Mouse (Mus musculus) lung, postnatal 0 days (tissue): ENCODE results near the gene ccdc198. TPM values are rescaled to one million over a fixed set of nuclear protein-coding genes. Genes with fewer than 3 reads are reported as not detected.
A peak's percentile ranks its signal among the peaks of the same experiment; 100 is the strongest.
"Not testable (repeated sequence)": the region's sequence is repeated elsewhere in the genome, so short reads cannot be mapped to it uniquely, and the experiment has no call there.

Experiments
- ATAC-seq: fragments of 200-750 bp; cut with Nextera tagmentation; 2 replicates; pipeline ENCODE4 v1.8.0; 2017; ENCODE audit warnings: moderate library complexity
- DNase-seq: peaks from one replicate; pipeline ENCODE4 v3.0.0-alpha.2; 2016; ENCODE audit warnings: low spot score
- H3K27ac ChIP-seq: fragments of 300-500 bp; sonication (generic); 2 replicates; pipeline ENCODE4 v1.5.1; 2014; ENCODE audit warnings: antibody characterized with exemption, mild to moderate bottlenecking, low read length, mixed read lengths
- H3K27me3 ChIP-seq: fragments of 300-500 bp; sonication (generic); replicated peaks from 2 replicates; pipeline ENCODE4 v1.6.1; 2014; ENCODE audit warnings: low read length, mixed read lengths; ENCODE audit not compliant: insufficient read depth
- H3K36me3 ChIP-seq: fragments of 300-500 bp; sonication (generic); 2 replicates; pipeline ENCODE4 v1.6.1; 2014; ENCODE audit warnings: low read length, mixed read lengths; ENCODE audit not compliant: insufficient read depth
- H3K4me1 ChIP-seq: fragments of 300-500 bp; sonication (generic); 2 replicates; pipeline ENCODE4 v1.6.1; 2014; ENCODE audit warnings: antibody characterized with exemption, low read depth, low read length, mixed read lengths; ENCODE audit not compliant: insufficient read depth
- H3K4me2 ChIP-seq: fragments of 300-500 bp; sonication (generic); replicated peaks from 2 replicates; pipeline ENCODE4 v1.6.1; 2014; ENCODE audit warnings: low read depth, mild to moderate bottlenecking, low read length, moderate library complexity, mixed read lengths
- H3K4me3 ChIP-seq: fragments of 300-500 bp; sonication (generic); 2 replicates; pipeline ENCODE4 v1.5.1; 2014; ENCODE audit warnings: low read depth, low read length
- H3K9ac ChIP-seq: fragments of 300-500 bp; sonication (generic); replicated peaks from 2 replicates; pipeline ENCODE4 v1.6.1; 2014; ENCODE audit warnings: low read depth, mild to moderate bottlenecking
- H3K9me3 ChIP-seq: fragments of 300-500 bp; sonication (generic); 2 replicates; pipeline ENCODE4 v1.6.1; 2016; ENCODE audit warnings: low read length, mixed read lengths
- CTCF ChIP-seq: IDR thresholded peaks from 2 replicates; pipeline ENCODE4 v1.5.1; 2016; ENCODE audit warnings: antibody characterized with exemption, mild to moderate bottlenecking
- EP300 ChIP-seq: IDR thresholded peaks from 2 replicates; pipeline ENCODE4 v1.6.1; 2016; ENCODE audit warnings: antibody characterized with exemption, mild to moderate bottlenecking, control low read depth
- WGBS: fragments of 180-500 bp; shearing (Covaris S2); extraction: QIAGEN DNeasy Blood & Tissue Kit; methylation state at CpG from one replicate; pipeline ENCODE4 v1.1.7; 2014; 5-methylcytosine and 5-hydroxymethylcytosine counted together
- polyA plus RNA-seq: library from polyadenylated mRNA; unstranded; fragments of >200 nt; fragmentation: Nextera tagmentation; extraction: Ambion mirVana; gene quantifications from 2 replicates; pipeline ENCODE4 v1.2.1, GENCODE M21; 2015

The ccdc198 gene
- polyA plus RNA-seq, 1 experiment from 2014 or later = 0.13 TPM

- Histone ChIP-seq H3K27me3 (no peaks in the 10 kb centered on the region), H3K9ac (no peak overlapping the region), H3K9me3 (no peaks in the 10 kb centered on the region), H3K4me3 (no peak overlapping the region), H3K36me3 (no peaks in the 10 kb centered on the region), H3K4me2 (no peak overlapping the region), H3K4me1 (no peaks in the 10 kb centered on the region), H3K27ac (no peak overlapping the region)
- ATAC-seq (peak; percentile 88), DNase-seq (peak; percentile 65)
- 42% methylated on average over 3 of the region's 3 CpGs for WGBS
- TF ChIP-seq CTCF (no peak), EP300 (peak; percentile 51)
These were observed 13.4 kb downstream of the ccdc198 start for GRCm38 (mm10) chr14:49231845-49232244.

DNA sequence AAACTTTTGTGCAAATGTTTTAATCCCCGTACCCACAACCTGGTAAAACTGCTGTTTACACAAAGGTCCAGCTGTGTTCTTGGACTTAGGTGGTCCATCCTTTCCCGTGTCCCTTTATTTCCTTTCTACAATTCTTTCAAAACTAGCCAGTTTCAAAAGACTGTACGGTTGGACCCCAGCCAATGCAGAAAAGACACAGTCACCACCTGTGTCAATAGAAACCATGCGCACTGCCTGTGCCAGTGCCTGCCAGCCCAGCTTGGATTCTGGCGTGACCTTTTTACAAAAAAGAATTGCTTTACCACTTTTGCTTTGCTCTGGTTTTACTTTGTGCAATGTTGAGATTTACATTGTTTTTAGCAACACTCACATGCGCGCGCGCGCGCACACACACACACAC is 18.3 kb downstream of the ccdc198 start:
- Histone ChIP-seq H3K36me3 (no peaks in the 10 kb centered on the region), H3K4me1 (no peaks in the 10 kb centered on the region), H3K9ac (no peak overlapping the region), H3K4me2 (no peak overlapping the region), H3K27ac (no peak overlapping the region), H3K4me3 (no peak overlapping the region), H3K9me3 (no peaks in the 10 kb centered on the region), H3K27me3 (no peaks in the 10 kb centered on the region)
- DNase-seq (peak; percentile 34), ATAC-seq (0 out of 2 replicates have a peak, but pooled peaks have one; percentile 34)
- WGBS = 67% methylated on average over 11 of the region's 11 CpGs
- no peak for TF ChIP-seq CTCF
- TF ChIP-seq EP300 = no peak

DNA sequence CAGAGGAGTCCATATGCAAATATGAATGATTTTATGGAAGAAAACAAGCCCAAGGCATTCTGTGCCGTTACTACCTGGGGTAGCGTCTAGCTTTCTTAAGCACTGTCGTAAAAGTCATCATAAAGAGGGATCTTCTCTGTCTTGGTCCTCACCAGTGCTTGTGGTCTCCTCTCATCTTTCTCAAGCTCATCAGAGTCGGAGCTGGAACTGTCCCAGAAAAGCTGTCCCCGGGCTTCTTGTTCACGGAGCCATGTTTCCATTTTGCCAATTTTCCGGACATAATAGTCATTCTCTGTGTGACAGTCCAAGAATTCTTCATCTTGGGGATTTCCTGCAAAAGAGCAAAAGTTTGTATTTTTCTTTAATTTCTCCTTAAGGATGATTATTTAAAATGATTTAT is 18.8 kb downstream of the ccdc198 start:
- ATAC-seq (no peak), DNase-seq (no peak)
- Histone ChIP-seq H3K27ac (no peak overlapping the region), H3K4me2 (no peak overlapping the region), H3K9me3 (no peaks in the 10 kb centered on the region), H3K36me3 (no peaks in the 10 kb centered on the region), H3K27me3 (no peaks in the 10 kb centered on the region), H3K4me3 (no peak overlapping the region), H3K9ac (no peak overlapping the region), H3K4me1 (no peaks in the 10 kb centered on the region)
- whole genome bisulfite sequencing = 78% methylated on average over 7 of the region's 7 CpGs
- TF ChIP-seq CTCF (no peak), EP300 (no peak)

GRCm38 (mm10) chr14:49221771-49222170 is 23.5 kb downstream of the ccdc198 start:
- ATAC-seq (no peak), DNase-seq (no peak)
- Histone ChIP-seq H3K9ac (no peak overlapping the region), H3K9me3 (no peaks in the 10 kb centered on the region), H3K4me2 (no peak overlapping the region), H3K27me3 (no peaks in the 10 kb centered on the region), H3K27ac (no peak overlapping the region), H3K4me3 (no peak overlapping the region), H3K4me1 (no peaks in the 10 kb centered on the region), H3K36me3 (no peaks in the 10 kb centered on the region)
- TF ChIP-seq CTCF (no peak), EP300 (no peak)
- WGBS = 82% methylated on average over 2 of the region's 2 CpGs

DNA sequence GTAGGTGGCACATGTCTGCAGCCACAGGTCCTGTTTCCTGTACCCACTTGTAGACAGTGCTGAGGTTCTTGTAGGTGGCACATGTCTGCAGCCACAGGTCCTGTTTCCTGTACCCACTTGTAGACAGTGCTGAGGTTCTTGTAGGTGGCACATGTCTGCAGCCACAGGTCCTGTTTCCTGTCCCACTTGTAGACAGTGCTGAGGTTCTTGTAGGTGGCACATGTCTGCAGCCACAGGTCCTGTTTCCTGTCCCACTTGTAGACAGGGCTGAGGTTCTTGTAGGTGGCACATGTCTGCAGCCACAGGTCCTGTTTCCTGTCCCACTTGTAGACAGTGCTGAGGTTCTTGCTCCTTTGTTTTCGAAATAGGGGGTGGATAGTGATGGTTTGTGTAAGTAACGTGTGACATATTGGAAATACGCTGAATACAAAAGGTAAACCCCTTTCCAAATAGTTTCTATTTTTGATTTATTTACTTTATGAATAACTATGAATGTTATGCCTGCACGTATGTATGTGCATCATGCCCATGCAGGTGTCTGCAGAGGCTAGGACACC is 25.7 kb downstream of the ccdc198 start:
- not testable (repeated sequence) for H3K4me2 ChIP-seq, ATAC-seq, H3K9me3 ChIP-seq, H3K9ac ChIP-seq, H3K27ac ChIP-seq, H3K36me3 ChIP-seq, H3K27me3 ChIP-seq, H3K4me3 ChIP-seq, DNase-seq, H3K4me1 ChIP-seq
- 72% methylated on average over 4 of the region's 4 CpGs for WGBS

DNA sequence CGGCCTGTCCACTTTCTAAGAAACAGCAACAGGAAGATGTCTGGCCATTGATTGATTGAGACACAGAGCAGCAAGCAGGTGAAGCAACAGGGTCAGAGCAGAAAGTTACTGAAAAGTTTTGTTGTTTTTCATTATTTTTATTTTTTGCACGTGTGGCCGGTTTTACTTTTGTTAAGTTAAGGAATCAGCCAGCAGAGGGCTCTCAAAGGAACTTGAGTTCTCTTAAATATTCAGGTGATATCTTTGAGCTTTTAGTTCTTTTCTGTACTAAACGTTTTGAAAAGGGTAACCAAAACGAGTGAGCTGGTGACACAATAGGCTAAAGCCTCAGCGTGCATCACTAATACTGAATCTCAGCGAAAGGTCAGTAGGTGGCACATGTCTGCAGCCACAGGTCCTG is 26.6 kb downstream of the ccdc198 start:
- H3K4me3 ChIP-seq = no peak overlapping the region
- DNase-seq (no peak), ATAC-seq (no peak)
- no peak overlapping the region for H3K4me2 ChIP-seq
- no peak overlapping the region for H3K9ac ChIP-seq
- no peaks in the 10 kb centered on the region for H3K27me3 ChIP-seq
- peak; percentile 28; the same call in 1 of the 2 replicates for TF ChIP-seq CTCF
- no peak for TF ChIP-seq EP300
- WGBS = 65% methylated on average over 7 of the region's 7 CpGs
- no peaks in the 10 kb centered on the region for H3K4me1 ChIP-seq
- no peaks in the 10 kb centered on the region for H3K9me3 ChIP-seq
- no peaks in the 10 kb centered on the region for H3K36me3 ChIP-seq
- H3K27ac ChIP-seq = no peak overlapping the region

GRCm38 (mm10) chr14:49210215-49210614 is 35.1 kb downstream of the ccdc198 start:
- H3K4me2 ChIP-seq, H3K27me3 ChIP-seq, ATAC-seq, H3K9ac ChIP-seq, H3K27ac ChIP-seq, DNase-seq, H3K36me3 ChIP-seq, H3K9me3 ChIP-seq, H3K4me1 ChIP-seq, H3K4me3 ChIP-seq: not testable (repeated sequence)
- WGBS = 53% methylated on average over 3 of the region's 3 CpGs
